Mouse (Mus musculus) T-helper 1 cell (primary cell): Measurements from ENCODE around the gene Pdzd7.

Experiments used
- in situ Hi-C: fragments of 300-600 bp; cut with MboI, MseI; formaldehyde crosslinking; loops from one replicate; pipeline ENCODE4 v1.15.1; 2025; ENCODE audit warnings: high pct_unique_total_duplicates

The Pdzd7 gene

DNA sequence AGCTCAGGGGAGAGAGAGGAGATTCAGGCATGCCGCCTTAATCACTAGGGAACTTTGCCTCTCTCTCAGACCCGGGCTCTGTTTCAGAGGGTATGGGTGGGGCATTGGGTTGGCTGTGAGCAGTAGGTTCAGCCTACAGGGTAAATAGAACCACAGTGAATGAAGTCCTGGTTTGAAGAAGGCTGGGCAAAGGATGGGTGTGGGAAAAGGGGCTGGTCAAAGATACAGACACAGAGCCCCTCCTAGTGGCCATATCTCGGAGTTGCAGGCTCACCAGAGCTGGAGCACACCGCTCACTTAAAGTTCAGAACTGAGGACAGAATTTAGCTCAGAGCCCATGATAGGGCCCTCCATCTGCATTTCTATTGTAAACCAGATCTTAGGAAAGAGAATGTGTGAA, 13.7 kb downstream of the Pdzd7 start:
- in situ Hi-C loops: no loop called here

DNA sequence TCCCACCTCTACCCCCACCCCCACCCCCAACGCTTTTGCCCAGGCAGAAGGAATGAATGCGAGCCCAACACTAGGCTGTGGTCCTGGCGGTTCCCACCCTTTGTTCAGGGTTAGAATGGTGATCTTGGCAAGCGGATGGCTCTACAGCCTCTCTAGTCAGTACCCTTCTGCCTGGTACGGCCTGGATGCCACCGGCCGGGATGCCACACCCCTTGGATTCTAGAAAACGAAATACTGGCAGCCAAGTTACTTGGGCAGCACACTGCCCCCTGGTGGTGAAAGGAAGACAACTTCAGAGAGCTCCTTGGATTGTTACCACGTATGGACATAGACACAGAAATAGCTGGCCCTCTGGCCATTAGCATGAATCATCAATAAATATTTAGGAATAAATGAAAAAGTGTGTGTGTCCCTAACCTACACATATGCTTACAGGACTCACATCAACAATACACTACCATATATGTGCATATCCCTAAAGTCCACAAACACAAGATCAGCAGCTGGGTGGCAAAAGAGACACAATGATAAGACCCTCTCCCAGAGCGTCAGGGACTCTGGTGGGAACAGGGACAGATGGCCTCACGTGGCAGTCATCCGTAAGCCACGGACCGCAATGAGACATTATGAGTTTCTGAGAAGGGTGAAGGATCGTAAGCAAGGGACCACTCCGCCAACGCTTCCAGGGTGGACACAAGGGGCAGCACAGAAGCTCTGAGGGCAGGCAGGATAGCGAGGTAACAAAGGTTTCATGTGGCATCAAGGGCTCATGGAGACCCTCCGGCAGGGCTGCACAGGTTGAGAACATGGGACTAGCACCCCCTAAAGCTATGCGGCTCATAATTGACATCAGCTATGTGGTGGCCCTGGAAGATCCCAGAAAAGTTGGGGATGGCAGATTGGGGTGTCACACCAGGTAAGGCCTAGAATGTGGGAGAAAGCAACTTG, 14.5 kb downstream of the Pdzd7 start:
- in situ Hi-C loops: no loop called here

DNA sequence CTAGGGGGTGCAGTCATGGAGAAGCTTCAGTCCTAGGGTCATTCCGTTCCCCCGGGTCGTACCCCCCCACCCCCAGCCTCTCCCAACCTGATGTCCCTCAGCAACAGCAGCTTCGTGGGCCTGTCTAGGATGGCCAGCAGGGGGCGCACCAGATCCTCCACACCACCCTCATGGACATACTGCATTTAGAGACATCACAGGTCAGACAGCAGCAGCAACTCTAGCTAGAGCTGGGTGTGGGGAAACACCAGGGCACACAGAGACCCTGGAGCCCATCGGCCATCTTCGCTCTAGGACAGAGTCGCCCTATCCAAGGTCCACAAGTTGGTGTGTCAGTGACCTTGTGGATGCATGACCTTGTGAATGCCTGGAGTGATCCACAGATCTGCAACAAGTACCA, 15.4 kb downstream of the Pdzd7 start:
- in situ Hi-C loops: no loop called here

- in situ Hi-C loops: no loop called here
Measured at GRCm38 (mm10) chr19:45029571-45029970, 15.9 kb downstream of the Pdzd7 start.

- in situ Hi-C loops: no loop called here
Measured at GRCm38 (mm10) chr19:45028746-45029145, 16.8 kb downstream of the Pdzd7 start.

- in situ Hi-C loops: no loop called here
Measured at GRCm38 (mm10) chr19:45027848-45028247, 17.7 kb downstream of the Pdzd7 start.

DNA sequence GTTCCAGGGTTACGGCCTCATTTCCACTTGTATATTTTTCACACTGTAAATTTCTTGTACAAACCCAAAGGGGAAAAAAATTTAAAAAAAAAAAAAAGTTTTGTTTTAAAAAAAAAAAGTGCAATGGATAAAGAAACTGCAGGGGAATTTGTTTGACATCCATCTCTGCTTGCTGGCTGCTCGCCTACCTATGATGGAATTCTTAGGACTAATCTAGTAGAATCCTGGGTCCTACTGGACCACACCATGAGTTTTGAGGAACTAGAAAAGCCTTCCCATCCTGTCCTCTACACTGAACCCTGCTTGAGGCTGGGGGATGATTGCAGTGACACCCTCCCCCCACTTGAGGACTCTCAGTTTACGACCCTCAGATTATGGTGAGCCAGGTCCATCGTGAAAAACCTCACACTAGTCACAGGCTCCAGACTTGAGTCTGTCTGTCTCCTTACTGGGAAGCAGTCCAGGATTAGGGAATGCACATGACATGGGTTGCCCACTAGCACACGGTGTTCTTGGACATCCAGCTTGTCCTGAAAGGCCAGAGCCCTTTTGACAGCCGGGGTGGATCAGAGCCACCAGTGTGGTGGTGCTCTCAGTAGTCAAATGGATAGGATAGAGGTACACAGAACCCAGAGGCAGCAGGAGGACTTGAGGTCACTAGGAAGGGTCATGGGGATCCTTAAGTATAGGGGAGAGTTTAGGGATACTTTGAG, 18.4 kb downstream of the Pdzd7 start:
- in situ Hi-C loops: no loop called here

- in situ Hi-C loops: no loop called here
Measured at GRCm38 (mm10) chr19:45025937-45026568, 19.5 kb downstream of the Pdzd7 start.

- in situ Hi-C loops: no loop called here
Measured at GRCm38 (mm10) chr19:45024775-45025174, 20.7 kb downstream of the Pdzd7 start.

DNA sequence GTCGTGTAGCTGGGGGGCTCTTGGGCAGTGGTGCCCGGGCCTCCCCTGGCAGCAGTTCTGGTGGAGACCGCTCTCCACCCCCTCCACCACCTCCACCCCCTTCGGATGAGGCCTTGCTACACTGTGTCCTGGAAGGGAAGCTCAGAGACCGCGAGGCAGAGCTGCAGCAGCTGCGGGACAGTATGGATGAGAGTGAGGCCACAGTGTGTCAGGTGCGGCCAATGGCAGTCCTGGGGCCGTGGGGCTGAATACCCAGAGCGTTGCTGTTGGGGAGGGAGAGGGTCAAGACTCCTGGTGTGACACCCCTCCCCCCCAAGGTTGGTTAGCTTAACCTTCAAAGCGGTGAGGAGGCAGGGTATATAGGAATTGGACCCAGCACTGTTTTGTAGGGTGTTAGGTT, 21.5 kb downstream of the Pdzd7 start:
- in situ Hi-C loops: no loop called here

DNA sequence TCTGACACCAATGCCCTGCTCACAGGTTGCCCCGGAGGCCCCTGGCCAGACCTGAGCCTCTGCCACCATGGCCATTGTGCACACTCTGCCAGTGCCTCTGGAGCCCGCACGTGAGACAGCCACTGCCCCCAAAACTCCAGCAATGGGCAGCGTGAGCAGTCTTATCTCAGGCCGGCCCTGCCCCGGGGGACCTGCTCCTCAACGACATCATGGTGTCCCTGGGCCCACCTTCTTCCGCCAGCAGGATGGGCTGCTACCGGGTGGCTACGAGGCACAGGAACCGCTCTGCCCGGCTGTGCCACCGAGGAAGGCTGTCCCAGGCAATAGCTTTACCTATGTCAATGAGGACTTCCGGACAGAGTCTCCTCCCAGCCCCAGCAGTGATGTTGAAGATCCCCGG, 24.2 kb downstream of the Pdzd7 start:
- in situ Hi-C loops: no loop called here

DNA sequence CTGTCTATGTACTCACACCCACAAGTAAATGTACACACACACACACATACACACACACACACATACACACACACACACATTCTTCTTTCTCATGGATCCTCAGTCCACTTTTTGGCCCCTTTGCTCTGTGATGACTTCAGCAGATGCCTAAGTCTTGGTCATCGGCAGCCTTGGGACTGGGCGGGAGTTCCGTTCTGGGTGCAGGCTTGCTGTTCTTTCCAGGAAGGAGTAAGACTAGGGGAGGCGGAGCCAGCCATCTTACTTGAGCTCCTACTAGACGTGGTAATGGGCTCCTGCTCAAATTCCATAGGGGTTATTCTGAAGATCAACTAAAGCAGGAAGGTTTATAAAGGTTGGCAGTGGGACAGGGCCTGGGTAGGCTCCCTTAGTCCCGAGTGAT, 25.2 kb downstream of the Pdzd7 start:
- in situ Hi-C loops: no loop called here

DNA sequence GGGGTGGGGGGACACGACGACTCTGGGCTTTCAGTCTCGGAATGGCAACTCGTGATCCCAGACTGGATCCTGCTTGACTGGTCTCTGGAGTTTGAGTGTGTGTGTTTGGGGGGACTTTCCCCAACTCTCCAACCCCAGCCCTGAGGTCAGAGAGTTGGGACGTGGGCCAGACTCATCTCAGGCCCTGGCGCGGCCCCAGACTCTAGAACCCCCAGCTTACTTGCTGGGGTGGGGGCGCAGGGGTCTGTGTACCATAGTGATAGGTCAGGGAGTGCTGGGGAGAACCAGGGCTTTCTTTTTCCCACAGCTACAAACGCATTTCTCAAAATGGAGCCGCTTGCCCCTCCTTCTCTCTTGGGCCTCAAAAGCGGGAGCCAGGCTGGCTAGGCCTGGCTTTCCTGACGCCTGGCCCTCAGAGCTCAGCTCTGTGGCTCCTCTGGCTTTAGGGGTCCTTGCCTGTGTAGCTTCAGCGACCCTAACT, 27.1 kb downstream of the Pdzd7 start:
- in situ Hi-C loops: no loop called here

DNA sequence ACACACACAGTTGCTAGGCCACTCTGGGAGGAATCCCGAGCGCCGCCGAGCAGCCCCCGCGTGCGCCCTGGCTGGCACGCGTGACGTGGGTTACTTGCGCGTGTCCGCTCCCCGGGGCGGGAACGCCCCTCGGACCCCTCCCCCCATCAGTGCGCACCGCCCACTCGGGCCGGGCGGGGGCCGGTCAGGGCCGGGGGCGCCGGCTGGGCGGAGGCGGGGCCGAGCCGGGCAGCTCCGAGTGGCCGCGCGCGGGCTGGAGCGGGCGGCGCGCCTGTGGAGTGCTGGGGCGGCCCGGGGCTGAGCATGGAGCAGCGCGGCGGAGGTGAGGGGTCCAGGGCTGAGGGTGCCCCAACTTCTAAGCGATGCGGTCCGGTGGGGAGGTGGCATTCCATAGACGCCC, 27.6 kb downstream of the Pdzd7 start:
- in situ Hi-C loops: no loop called here

DNA sequence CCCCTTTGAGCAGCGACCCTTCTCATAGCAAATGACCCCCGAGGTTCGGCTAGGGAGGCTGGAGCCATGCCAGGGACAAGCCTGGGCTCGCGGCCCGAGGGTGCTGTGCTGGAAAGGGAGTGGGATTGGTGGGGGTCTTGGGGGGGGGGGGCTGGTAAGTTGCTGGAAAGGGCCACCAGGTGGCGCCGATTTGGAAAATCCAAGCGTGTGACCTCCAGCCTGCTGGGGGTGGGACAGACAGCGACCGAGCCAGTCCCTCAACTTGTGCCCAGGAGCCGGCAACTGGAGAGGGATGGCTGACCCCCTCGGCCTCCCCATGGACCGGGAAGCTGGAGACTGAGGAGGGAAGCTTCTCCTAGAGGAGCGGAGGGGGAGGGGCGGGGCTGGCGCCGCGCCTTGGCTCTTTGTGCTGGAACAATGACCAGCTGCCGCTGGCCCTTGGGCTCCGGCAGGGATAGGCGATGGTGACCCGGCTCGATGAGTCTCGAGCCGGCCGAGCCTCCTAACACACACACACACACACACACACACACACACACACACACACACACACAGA, 28.2 kb downstream of the Pdzd7 start:
- in situ Hi-C loops: no loop called here

GRCm38 (mm10) chr19:45016341-45017215, 28.9 kb downstream of the Pdzd7 start:
- in situ Hi-C loops: no loop called here

- in situ Hi-C loops: no loop called here
Measured at GRCm38 (mm10) chr19:45015518-45016281, 29.8 kb downstream of the Pdzd7 start.

GRCm38 (mm10) chr19:45014981-45015402, 30.5 kb downstream of the Pdzd7 start:
- in situ Hi-C loops: no loop called here

DNA sequence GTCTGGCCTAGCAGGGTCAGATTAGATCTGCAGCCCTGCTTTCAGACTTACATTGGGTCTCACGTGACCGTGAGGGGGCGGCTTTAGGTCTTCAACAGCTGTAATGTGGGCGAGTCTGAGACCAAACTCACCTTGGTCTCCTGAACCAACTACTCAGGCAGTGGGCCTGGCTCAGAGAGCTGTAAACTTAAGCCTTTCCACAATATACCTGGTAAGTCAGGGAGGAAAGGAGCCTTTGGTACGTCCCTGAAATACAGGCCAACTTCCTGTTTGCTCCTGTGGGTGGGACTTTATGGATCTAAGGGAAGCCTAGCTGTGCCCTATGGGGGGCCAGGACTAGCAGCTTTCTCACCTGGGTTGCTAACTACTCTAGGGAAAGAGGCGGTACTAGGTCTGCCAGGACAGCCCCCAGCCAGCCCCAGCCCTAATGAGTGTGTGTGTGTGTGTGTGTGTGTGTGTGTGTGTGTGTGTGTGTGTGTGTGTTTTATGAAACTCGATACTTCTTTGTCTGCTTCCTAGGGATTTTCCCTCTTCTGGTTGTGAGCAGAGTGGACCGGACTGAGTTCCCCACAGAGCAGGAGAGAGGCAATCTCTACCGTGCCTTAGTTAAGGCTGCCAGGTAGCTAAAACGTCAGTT, 31.1 kb downstream of the Pdzd7 start, which contains the start of gene Lzts2:
Lzts2 (plus strand) TSS at position 80 of the 637 bp plus-strand sequence.
- in situ Hi-C loops: no loop called here
